Mouse (Mus musculus) R1 (cell line): ENCODE data around the gene Mta2.
A peak's percentile ranks its signal among the peaks of the same experiment; 100 is the strongest.
"Not testable (repeated sequence)": the region's sequence is repeated elsewhere in the genome, so short reads cannot be mapped to it uniquely, and the experiment has no call there.

Experiments used
- DNase-seq: peaks from one replicate; pipeline ENCODE4 v3.0.0-alpha.2; 2018; ENCODE audit warnings: low read depth, low spot score

The Mta2 gene

DNA sequence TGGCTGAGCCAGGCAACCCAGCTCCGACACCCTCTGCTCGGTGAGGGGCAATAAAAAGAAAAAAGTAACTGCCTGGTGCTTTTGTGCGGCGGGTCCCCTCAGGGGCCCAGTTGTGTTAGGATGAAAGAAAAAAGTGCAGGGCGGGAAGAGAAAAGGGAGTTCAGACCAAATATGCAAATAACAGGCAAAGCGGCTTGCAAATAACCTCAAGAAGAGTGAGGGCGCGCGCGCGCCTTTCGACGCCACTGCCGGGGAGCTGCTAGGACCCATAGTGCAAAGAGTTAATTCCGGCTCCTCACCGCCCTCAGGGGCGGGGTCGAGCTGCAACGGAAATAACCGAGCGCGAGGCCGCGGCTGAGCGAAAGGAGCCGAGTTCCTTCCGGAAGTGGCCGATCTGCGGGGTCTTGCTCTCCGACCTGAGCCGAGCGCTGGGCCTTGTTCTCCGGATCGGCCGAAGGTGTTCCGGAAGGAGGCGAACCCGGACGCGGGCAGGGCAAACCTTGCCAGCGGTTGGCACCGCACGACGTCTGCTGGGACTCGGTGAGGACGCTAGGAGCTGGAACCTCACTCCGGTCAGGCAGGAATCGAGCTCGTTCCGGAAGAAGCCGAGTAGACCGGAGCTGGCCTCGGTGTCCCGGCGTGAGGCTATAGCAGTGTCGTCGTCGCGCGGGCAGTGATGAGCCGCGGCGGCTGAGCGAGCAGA, at the start of gene Mta2:
TSS of gene Mta2 (plus strand) at position 361 of the 703 bp plus-strand sequence.
- DNase-seq: peak; percentile 97

DNA sequence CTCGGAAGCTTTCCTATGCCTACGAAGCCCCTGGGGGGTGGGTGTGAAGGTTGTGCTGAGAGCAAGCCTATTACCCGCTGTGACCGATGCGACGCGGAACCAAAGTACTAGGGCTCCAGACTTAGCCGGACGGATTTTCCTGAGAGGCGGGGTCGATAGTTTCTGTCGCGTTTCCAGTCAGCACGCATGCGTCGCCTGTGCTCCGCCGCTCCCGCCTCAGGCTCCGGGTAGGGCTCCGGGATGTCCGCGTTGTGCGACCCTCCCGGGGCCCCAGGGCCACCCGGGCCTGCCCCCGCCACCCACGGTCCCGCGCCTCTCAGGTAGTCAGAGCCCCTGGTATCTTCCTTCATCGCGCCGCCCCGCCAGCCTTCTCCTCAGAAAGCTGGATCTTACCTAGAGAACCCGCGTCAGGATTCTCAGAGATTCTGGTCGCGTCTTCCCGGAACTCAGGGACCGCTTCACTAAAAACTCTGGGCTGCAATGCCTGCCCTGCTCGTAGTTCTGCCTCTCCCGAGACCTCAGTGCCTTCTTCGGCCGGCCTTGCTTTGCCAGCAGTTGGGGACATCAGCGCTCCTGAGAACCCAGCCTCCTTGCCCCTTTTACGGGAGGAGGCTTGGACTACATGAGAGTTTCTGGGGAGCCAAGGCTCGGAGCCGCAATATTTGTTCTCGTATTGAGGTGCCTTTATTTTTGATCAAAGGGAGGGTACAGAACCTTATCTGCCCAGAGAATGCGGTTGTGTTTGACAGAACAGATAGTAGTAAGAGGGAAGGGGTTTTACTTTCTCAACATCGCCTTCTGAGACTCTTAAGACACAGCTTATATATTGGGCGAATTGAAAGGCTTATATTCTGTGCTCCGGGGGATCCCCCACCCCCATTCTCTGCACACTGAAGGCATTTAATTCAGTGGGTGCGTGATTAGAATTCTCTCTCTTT, 48.6 kb upstream of the Mta2 start, which contains the start of gene Ints5:
TSS of gene Ints5 (plus strand) at position 177 of the 938 bp plus-strand sequence.
- peak; percentile 94 for DNase-seq

DNA sequence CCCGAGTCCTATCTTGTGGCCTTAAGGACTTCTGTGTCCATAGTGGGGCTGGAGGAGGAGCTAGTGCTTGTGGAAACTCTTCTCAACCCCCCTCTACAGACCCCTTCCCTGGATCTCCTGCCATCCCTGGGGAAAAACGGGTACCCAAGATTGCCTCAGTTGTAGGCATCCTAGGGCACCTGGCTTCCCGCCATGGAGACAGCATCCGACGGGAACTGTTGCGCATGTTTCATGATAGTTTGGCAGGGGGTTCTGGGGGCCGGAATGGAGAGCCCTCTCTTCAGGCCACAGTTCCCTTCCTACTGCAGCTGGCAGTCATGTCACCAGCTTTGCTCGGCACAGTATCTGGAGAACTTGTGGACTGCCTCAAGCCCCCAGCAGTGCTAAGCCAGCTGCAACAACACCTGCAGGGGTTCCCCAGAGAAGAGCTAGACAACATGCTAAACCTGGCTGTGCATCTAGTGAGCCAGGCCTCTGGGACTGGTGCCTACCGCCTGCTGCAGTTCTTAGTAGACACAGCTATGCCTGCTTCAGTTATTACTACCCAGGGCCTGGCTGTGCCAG, 46.2 kb upstream of the Mta2 start:
- no peak for DNase-seq

DNA sequence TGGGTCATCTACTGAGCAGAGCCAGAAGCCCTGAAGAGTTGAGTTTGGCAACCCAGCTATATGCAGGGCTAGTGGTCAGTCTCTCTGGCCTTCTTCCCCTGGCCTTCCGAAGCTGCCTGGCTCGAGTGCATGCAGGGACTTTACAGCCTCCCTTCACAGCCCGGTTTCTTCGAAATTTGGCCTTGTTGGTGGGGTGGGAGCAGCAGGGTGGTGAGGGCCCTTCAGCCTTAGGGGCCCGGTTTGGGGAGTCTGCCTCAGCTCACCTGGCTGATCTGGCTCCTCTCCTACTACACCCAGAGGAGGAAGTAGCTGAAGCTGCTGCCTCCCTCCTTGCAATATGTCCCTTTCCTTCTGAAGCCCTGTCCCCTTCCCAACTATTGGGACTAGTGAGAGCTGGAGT, 45.4 kb upstream of the Mta2 start:
- not testable (repeated sequence) for DNase-seq

DNA sequence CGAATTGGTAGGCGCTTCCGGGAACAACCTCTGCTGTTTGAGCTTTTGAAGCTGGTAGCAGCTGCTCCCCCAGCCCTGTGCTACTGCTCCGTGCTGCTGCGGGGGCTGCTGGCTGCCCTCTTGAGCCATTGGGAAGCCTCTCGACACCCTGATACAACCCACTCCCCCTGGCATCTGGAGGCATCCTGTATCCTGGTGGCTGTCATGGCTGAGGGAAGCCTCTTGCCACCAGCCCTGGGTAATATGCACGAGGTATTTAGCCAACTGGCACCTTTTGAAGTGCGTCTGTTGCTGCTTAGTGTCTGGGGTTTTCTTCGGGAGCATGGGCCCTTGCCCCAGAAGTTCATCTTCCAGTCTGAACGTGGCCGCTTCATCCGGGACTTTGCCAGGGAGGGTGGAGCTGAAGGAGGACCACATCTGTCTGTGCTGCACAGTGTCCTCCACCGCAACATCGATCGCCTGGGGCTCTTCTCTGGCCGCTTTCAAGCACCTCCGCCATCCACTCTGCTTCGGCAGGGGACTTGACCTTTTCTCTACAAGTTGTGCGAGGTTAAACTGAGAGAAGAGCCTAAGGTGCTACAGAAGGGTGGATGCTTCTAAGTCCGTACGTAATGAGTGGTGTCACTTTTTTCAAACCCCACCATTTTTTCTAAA, 44.3 kb upstream of the Mta2 start:
- DNase-seq: peak; percentile 82

DNA sequence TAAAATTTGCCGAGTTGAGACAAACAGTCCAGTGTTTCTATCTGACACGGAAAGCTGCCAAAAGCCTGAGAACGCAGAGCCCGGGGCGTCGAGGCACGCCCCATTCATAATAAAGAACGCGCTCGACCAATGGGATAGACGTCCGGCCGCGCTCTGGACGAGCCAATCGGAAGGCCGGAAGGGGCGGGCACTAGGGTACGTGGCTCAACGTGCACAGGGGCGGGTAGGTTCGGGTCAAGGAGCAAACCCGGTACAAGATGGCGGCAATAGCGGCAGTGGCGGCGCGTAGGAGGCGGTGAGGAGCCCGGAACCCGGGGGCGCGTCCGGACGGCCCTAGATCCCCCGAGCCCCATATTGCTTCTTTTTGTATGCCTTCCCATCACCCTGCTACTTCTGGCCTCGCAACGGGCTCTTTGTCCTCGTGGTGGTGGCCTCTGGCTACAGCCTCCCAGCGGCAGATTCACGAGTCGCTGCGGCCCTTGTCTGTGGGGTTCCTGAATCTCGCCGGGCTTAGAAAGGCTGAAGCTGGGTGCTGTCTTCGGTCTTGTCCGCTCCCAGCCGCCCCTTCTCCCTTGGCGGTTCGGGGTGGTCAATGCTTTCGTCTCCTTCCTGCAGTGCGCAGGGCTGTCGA, 43.7 kb upstream of the Mta2 start, which contains the start of gene Ganab:
TSS of gene Ganab (plus strand) at position 207 of the 631 bp plus-strand sequence.
- DNase-seq: peak; percentile 98

DNA sequence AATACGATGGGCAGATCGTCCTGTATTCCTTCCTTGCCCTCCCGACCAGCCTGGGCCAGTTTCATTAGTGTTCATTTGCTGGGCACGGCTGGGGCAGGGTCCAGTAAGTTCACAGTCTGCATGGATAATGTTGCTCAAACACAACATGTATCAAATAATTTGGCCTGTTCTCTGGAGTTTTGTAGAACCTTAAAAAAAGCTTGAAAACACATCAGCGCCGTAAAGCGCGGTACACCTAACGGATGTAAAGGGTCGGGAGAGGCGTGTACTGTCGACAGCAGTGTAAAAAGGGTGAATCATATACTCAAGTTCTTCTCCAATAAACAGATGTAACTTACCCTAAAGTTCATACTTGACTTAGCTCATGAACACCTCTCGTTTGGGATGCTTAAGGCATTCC, 43.1 kb upstream of the Mta2 start:
- DNase-seq: no peak

DNA sequence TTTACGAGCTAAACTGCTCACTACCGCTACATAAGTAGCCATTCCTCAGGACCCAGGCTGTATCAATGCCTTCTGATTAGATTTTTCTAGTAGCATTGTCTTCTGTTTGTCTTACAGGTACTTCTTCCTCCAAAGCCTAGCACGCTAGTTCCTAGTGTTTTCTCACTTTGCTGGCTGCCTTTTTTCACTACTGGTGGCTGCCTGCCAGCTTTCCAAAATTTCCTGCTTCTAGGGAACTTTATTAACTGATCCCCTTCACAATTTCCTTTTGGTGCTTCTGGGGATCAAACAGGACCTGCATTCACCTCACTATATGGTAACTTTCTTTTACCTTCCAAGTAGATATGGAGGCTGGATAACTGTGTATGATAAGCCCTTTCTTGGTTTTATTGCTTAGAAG, 42.6 kb upstream of the Mta2 start:
- no peak for DNase-seq

DNA sequence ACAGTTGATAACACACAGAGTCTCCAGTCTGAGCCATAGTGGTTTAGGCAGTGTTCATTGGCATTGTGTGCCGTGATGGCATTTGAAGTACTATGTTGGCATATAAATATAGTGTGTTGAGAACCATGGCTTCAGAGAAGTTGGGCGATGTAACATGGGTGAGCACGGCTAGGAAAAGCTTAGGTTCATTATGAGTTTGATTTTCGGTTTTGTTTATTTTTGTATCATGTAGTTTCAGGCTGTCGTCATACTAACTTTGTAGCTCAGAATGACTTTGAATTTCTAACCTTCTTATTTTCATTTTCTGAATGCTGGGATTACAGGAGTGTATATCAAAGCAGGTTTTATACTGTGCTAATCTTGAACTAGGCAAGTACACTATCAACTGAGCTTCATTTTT, 38.3 kb upstream of the Mta2 start:
- no peak for DNase-seq

DNA sequence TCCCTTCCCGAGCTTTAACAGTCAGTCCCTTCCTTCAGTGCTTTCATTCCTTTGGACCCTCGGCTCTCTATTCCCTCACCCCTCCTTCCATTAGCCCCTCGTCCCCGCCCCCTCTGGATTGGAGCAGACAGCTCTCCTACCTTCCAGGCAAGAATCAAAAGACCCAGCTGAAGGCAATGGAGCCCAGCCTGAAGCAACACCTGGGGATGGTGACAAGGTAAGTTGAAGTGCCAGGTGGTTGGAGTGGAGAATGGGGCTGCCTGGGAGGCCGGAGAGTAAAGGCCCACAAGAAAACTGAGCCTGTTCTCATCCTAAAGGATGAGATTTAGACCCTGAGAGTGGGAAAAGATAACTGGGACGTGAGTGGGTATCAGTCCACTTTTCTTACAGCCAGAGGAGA, 33.1 kb upstream of the Mta2 start:
- no peak for DNase-seq

DNA sequence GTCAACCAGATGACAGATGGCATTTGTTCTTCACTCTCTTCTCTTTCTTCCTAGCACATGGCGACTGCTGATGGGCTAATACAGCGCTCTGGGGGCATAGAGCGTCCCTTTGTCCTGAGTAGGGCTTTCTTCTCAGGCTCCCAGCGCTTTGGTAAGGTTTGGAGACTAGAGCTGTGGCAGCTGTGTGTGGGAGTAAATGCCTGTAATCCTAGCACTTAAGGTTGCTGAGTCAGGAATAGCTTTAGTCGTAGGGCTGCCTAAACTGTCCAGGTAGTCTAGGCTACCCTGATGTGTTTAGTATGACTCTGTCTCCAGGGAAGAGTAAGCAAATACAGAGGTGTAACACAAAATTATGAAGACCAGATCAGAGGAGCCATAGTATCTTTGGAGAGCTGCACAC, 29.9 kb upstream of the Mta2 start:
- DNase-seq: no peak

DNA sequence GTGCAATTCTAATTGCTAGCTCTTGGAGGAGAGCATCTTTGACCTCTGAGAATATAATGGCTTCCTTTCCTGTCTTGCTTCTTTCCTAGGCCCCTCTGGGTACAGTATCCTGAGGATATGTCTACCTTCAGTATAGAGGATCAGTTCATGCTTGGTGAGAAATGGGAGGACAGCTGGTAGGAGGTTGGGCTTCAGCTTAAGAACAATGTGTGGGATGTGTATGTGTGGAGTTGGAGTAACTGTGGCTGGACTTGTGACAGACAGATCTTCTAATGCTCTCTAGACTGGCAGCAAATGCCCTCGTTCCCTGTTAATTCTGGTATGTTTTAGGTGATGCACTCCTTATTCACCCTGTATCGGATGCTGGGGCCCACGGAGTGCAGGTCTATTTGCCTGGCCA, 27.5 kb upstream of the Mta2 start:
- no peak for DNase-seq

DNA sequence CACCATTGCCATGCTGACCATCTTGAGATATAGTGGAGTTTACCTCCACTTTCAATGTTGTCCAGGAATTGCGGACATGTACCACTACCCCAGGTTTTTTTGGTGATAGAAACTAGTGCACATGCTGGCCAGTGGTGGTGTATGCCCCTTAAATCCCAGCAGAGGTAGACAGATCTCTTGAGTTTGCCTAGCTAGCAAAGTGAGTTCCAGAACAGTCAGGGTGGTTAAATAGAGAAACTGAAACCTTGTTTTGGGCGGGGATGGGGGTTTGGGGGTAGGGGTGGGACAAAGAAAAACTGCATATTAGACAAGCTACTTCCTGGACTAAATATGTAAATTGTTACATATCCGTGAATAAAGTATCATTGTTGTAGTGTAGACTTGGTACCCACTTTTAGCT, 22.7 kb upstream of the Mta2 start:
- no peak for DNase-seq

DNA sequence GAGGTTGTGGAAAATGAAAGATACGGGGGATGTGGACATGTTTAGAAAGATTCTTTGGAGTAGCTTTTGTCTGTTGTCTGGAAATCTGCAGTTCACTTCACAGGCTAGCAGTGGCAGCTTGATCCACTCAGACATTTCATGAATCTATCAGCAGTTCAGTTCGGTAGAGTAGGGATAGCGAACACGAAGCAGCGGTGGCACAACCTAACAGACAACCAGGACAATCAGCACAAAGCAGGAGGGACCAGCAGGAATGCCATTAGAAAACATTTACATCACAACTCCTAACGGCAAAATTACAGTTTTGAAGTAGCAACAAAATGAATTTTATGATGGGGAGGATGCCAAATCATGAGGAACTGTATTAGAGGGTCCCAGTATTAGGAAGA, 22.0 kb upstream of the Mta2 start:
- DNase-seq: no peak

DNA sequence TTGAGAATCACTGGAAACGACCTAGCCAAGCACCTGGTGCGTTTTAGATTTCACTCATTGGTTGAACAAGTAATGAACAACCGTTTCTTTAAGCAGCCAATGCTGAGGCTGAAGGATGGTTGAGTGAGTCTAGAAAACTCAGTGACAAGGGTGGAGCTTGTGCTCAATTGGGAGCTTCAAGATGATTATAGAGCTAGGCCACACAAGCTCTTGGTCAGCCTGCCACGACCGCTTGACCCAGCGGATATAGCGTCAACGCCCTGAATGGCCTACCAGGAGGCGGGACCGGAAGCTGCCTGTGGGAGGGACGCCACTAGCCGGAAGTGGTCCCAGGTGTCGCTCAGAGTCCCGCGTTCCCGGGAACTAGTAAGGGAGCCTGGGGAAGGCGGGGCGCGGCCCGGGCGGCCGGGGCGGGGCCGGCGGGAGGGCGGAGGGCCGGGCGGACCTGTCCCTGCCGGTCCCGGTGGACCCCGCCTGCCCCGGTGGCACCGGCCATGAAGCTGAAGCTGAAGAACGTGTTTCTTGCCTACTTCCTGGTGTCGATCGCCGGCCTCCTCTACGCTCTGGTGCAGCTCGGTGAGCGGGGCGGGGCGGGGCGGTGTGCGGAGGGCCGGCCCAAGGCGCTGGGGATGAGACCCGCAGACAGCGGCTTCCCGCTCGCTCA, 21.5 kb upstream of the Mta2 start, which contains the start of gene B3gat3:
TSS of gene B3gat3 (plus strand) at position 302 of the 664 bp plus-strand sequence.
- peak; percentile 94 for DNase-seq

DNA sequence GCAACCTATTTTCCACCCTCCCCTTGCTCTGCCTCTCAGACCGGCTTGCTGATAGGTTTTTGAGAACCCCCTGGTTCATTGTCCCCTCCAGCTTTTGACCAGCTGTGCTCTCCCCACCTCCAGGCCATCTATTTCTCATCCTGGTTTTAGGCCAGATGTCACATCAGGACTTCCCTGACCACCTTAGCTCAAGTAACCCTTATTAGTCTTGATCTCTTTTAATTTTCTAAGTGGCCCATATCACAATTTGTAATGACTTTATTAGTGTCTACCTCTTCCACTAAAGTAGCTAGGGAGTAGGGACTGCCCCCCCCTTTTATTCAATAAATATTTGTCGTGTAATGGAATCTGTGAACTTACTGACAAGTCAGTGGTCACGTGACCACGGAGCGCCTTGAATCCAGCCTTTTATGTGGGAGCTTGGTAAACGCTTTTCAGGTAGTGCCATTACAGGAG, 20.8 kb upstream of the Mta2 start:
- peak; percentile 76 for DNase-seq

DNA sequence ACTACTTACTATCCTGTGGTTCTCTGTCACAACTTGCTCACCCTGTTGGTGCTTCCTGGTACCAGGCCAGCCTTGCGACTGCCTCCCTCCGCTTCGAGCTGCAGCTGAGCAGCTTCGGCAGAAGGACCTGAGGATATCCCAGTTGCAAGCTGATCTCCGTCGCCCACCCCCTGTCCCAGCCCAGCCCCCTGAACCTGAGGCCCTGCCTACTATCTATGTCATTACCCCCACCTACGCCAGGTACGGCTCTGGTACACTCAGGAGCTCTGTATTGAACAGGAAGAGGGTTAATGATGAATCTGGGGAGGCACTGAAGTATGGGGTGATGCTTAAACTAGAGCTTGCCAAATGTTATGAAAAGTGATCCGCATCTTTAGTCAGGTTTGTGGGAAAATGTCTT, 19.9 kb upstream of the Mta2 start:
- no peak for DNase-seq

DNA sequence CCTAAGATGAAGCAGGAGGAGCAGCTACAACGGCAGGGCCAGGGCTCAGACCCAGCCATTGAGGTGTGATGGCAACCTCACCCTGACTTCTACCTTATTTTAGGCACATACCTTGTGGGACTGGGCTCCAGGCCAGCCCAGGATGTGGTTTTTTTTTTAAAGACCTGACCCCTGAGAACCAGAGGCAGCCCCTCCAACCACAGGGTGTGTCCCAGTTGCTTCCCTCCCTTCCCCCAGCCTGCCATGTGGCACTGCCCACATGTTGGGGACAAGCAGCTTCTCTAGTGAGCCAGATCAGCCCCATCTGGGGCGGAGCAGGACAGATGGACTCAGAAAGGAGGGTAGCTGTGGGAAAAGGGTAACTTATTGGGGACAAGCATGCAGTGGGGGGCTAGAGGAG, 14.9 kb upstream of the Mta2 start:
- DNase-seq: no peak

DNA sequence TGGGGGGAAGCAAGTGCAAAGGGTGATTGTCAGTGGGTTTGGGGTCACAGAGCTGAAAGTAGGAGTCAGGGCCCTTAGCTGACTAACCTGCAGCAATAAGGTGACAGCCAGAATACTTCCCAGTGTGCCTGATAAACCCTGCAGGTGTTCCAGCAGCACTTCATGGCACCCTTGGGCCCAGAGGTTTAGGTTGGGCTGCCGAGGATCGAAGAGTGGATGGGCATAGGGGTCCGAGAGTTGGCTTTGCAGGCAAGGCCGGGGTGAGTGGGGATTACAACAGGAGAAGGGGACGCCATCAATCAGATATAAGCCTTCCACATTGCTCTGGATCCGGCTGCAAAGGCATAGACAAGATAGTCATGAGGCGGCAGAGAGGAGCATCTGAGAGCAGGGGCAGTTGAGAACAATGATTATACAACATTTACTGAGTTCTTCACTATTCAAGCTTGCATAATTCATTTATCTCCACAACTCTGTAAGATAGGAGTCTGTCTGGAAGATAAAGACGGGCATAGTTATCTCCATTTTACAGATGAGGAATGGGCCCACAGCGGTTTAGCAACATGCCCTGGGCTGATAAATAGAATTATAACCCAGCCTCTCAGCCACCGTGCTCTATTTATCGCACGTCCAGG, 13.7 kb upstream of the Mta2 start:
- no peak for DNase-seq

DNA sequence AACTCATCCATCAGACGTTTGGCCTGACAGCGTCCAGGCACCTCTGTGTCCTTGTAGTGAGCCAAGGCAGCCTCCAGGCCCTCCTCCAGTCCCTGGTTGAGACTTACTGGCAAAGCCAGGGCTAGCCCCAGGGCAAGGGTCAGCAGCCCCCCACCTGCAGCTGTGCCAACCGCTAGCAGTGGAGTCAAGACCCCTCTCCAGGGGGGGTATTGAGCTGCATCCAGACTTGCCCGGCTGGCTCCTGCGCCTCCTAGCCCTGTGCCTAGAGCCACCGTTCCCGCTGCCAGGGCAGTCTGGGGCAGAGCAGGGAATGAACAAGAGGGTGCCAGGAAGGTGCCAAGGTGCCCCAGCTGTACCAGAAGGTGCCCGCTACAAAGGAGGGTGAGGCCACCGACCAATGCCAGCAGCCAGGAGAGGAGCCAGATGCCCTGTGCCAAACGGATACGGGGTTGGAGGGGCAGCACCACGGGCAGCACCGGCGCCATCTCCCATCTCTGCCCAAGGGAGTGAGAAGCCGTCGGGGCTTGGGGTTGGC, 12.9 kb upstream of the Mta2 start:
- DNase-seq: no peak
